Mouse (Mus musculus): ENCODE measurements around the gene Fam169b.

Fam169b gene

GRCm38 (mm10) chr7:68273515-68273914, at the start of gene Fam169b:
Fam169b (plus strand) TSS chr7:68273839.
- DNase-seq (ENCODE audit: low read depth, low spot score) = no peak

- no peak for DNase-seq (ENCODE audit: low read depth, low spot score)
These were observed 49.6 kb upstream of the Fam169b start for GRCm38 (mm10) chr7:68224006-68224405.

- no peak for DNase-seq (ENCODE audit: low read depth, low spot score)
These were observed 48.1 kb upstream of the Fam169b start for GRCm38 (mm10) chr7:68225427-68226054.

GRCm38 (mm10) chr7:68227021-68227420, 46.6 kb upstream of the Fam169b start:
- no peak for DNase-seq (ENCODE audit: low read depth, low spot score)

GRCm38 (mm10) chr7:68227621-68228020, 46.0 kb upstream of the Fam169b start:
- no peak for DNase-seq (ENCODE audit: low read depth, low spot score)

GRCm38 (mm10) chr7:68228491-68228890, 45.1 kb upstream of the Fam169b start:
- no peak for DNase-seq (ENCODE audit: low read depth, low spot score)

GRCm38 (mm10) chr7:68230831-68231230, 42.8 kb upstream of the Fam169b start:
- DNase-seq (ENCODE audit: low read depth, low spot score) = no peak

GRCm38 (mm10) chr7:68232521-68232920, 41.1 kb upstream of the Fam169b start:
- no peak for DNase-seq (ENCODE audit: low read depth, low spot score)

GRCm38 (mm10) chr7:68233619-68234223, 39.9 kb upstream of the Fam169b start:
- no peak for DNase-seq (ENCODE audit: low read depth, low spot score)

- no peak for DNase-seq (ENCODE audit: low read depth, low spot score)
These were observed 36.8 kb upstream of the Fam169b start for GRCm38 (mm10) chr7:68236817-68237216.

- DNase-seq (ENCODE audit: low read depth, low spot score) = no peak
These were observed 34.3 kb upstream of the Fam169b start for GRCm38 (mm10) chr7:68239220-68239827.

GRCm38 (mm10) chr7:68241205-68241604, 32.4 kb upstream of the Fam169b start:
- no peak for DNase-seq (ENCODE audit: low read depth, low spot score)

GRCm38 (mm10) chr7:68245681-68246080, 28.0 kb upstream of the Fam169b start:
- no peak for DNase-seq (ENCODE audit: low read depth, low spot score)

GRCm38 (mm10) chr7:68246249-68246648, 27.4 kb upstream of the Fam169b start:
- DNase-seq (ENCODE audit: low read depth, low spot score) = no peak

GRCm38 (mm10) chr7:68250411-68250810, 23.2 kb upstream of the Fam169b start:
- no peak for DNase-seq (ENCODE audit: low read depth, low spot score)

GRCm38 (mm10) chr7:68250902-68251301, 22.7 kb upstream of the Fam169b start:
- DNase-seq (ENCODE audit: low read depth, low spot score) = no peak

GRCm38 (mm10) chr7:68257767-68258166, 15.9 kb upstream of the Fam169b start:
- DNase-seq (ENCODE audit: low read depth, low spot score) = no peak

GRCm38 (mm10) chr7:68258326-68259150, 15.1 kb upstream of the Fam169b start:
- no peak for DNase-seq (ENCODE audit: low read depth, low spot score)

GRCm38 (mm10) chr7:68259523-68260081, 14.0 kb upstream of the Fam169b start:
- no peak for DNase-seq (ENCODE audit: low read depth, low spot score)

GRCm38 (mm10) chr7:68262612-68263200, 10.9 kb upstream of the Fam169b start:
- DNase-seq (ENCODE audit: low read depth, low spot score) = no peak

GRCm38 (mm10) chr7:68263346-68264027, 10.2 kb upstream of the Fam169b start:
- DNase-seq (ENCODE audit: low read depth, low spot score) = no peak
